Mouse (Mus musculus): ENCODE measurements around the gene Exoc6.
A peak's percentile ranks its signal among the peaks of the same experiment; 100 is the strongest.

DNA sequence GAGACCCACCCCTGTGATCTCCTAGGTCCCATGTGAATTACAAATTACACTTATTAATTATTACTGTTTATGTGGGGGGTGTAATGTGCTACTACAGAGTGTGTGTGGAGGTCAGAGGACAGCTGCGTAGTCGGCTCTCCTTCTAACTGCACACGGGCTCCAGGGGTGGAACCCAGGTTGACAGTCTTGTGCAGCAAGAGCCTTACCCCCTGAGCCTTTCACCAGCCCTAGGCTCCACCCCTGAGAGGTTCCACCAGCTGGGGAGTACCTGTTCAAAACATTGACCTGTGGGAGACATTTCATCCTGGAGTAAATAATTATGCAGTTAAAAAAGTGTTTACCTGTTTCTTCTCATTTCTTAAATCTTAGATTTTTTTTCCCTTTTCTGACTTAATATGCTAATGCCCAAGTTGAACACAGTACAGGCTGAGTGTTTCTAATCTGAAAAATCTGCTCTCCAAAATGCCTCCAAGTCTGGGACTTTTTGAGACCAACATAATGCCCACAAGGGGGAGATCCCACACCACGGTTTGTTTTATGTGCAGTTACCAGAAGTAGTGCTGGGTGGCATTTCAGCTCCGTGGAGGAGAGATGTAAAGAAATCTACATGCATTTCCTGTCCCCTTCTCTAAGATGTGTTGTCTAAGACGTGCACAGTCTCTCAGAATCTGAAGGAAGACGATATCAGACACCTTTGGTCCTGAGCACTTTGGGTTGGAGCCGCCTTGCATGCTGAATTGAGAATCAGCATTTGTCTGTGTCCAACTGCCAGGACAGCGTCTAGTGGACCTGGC lies 9.3 kb downstream of the Exoc6 start:
- TF ChIP-seq CTCF (IDR thresholded peaks at IDR 0.05; ENCODE audit: low read depth, low read length) (0 out of 2 replicates have a peak, but pooled peaks have one; percentile 17), POLR2A (IDR thresholded peaks at IDR 0.05; ENCODE audit: extremely low read depth, insufficient read depth, low read length) (no peak)
